Mouse (Mus musculus) liver, adult 2 months (tissue): ENCODE results near the gene Luc7l2. TPM values are rescaled to one million over a fixed set of nuclear protein-coding genes. Genes with fewer than 3 reads are reported as not detected.

Experiments used
- DNase-seq: peaks from one replicate; pipeline ENCODE4 v3.0.0-alpha.2; 2011; ENCODE audit warnings: low read depth, low spot score; ENCODE audit errors: extremely low read depth
- H3K27ac ChIP-seq: fragments of 200-500 bp; replicated peaks from 2 replicates; pipeline ENCODE4 v1.5.1; 2012; ENCODE audit warnings: low read depth, mild to moderate bottlenecking, control low read depth, inconsistent platforms, low read length; ENCODE audit not compliant: insufficient read depth
- H3K27me3 ChIP-seq: fragments of 200-500 bp; 2 replicates; pipeline ENCODE4 v1.6.1; 2012; ENCODE audit warnings: mild to moderate bottlenecking, moderate library complexity, low read length, inconsistent platforms; ENCODE audit not compliant: control insufficient read depth, insufficient read depth
- H3K36me3 ChIP-seq: fragments of 200-500 bp; 2 replicates; pipeline ENCODE4 v1.6.1; 2012; ENCODE audit warnings: low read length, inconsistent platforms; ENCODE audit not compliant: control insufficient read depth, insufficient read depth
- H3K4me1 ChIP-seq: fragments of 200-500 bp; 2 replicates; pipeline ENCODE4 v1.6.1; 2011; ENCODE audit warnings: low read length; ENCODE audit not compliant: control insufficient read depth, insufficient read depth
- H3K4me3 ChIP-seq: fragments of 200-500 bp; 2 replicates; pipeline ENCODE4 v1.5.1; 2011; ENCODE audit warnings: low read depth, mild to moderate bottlenecking, control low read depth, low read length, moderate library complexity; ENCODE audit not compliant: insufficient read depth
- H3K79me2 ChIP-seq: fragments of 200-500 bp; 2 replicates; pipeline ENCODE4 v1.6.1; 2012; ENCODE audit warnings: inconsistent platforms, mild to moderate bottlenecking, low read length, moderate library complexity; ENCODE audit not compliant: control insufficient read depth, insufficient read depth
- H3K9ac ChIP-seq: fragments of 200-500 bp; 2 replicates; pipeline ENCODE4 v1.6.1; 2012; ENCODE audit warnings: low read depth, mild to moderate bottlenecking, control low read depth, inconsistent platforms, low read length
- CTCF ChIP-seq: fragments of 200-500 bp; IDR thresholded peaks from 2 replicates; pipeline ENCODE4 v1.5.1; 2011; ENCODE audit warnings: low read depth, low read length, control low read depth
- POLR2A ChIP-seq: fragments of 200-500 bp; IDR thresholded peaks from 2 replicates; pipeline ENCODE4 v1.6.1; 2011; ENCODE audit warnings: low read length, control low read depth; ENCODE audit not compliant: insufficient read depth; ENCODE audit errors: extremely low read depth
- WGBS: fragments of 180-500 bp; shearing (Covaris S2); methylation state at CpG from one replicate; pipeline ENCODE4 v1.1.7; 2018; 5-methylcytosine and 5-hydroxymethylcytosine counted together
- polyA plus RNA-seq: library from polyadenylated mRNA; depleted of rRNA; stranded (reverse); fragments of >200 nt; gene quantifications from 2 replicates; pipeline ENCODE4 v1.2.3, GENCODE M21; 2012
- total RNA-seq: library from RNA; depleted of rRNA; stranded (reverse); fragments of >200 nt; gene quantifications from 2 replicates; pipeline ENCODE4 v1.2.3, GENCODE M21; 2014

Gene Luc7l2
- total and polyA plus RNA-seq, 2 experiments, result 20.0 to 128 TPM

- TF ChIP-seq POLR2A (no peak), CTCF (no peak)
- H3K79me2 ChIP-seq, result peaks cover 3% of the 10 kb centered on the region; the same call in 1 of the 2 replicates
- peak overlapping the region; percentile 90 for H3K27ac ChIP-seq
- no peaks in the 10 kb centered on the region for H3K27me3 ChIP-seq
- H3K4me3 ChIP-seq, result peak overlapping the region; percentile 68
- WGBS, result 2% methylated on average over 28 of the region's 28 CpGs
- H3K4me1 ChIP-seq, result peaks cover 7% of the 10 kb centered on the region; the same call in 1 of the 2 replicates
- peaks cover 1% of the 10 kb centered on the region; the same call in 1 of the 2 replicates for H3K36me3 ChIP-seq
- peak overlapping the region; percentile 78 for H3K9ac ChIP-seq
- peak; percentile 82 for DNase-seq
Measured at GRCm38 (mm10) chr6:38550250-38551061, 678 bp upstream of the Luc7l2 start.

GRCm38 (mm10) chr6:38551989-38552635 is 978 bp downstream of the Luc7l2 start:
- under 1% methylated on average over 32 of the region's 32 CpGs for WGBS
- H3K36me3 ChIP-seq, result peaks cover 1% of the 10 kb centered on the region; the same call in 1 of the 2 replicates
- peak overlapping the region; percentile 63 for H3K9ac ChIP-seq
- peak overlapping the region; percentile 84 for H3K4me3 ChIP-seq
- no peaks in the 10 kb centered on the region for H3K27me3 ChIP-seq
- DNase-seq, result peak; percentile 90
- peaks cover 8% of the 10 kb centered on the region; the same call in 1 of the 2 replicates for H3K79me2 ChIP-seq
- H3K27ac ChIP-seq, result peak overlapping the region; percentile 49
- TF ChIP-seq CTCF (no peak), POLR2A (0 out of 2 replicates have a peak, but pooled peaks have one; percentile 52)
- H3K4me1 ChIP-seq, result peaks cover 7% of the 10 kb centered on the region; the same call in 1 of the 2 replicates

GRCm38 (mm10) chr6:38552636-38553000 is 1.5 kb downstream of the Luc7l2 start:
- H3K36me3 ChIP-seq, result peaks cover 4% of the 10 kb centered on the region
- H3K4me3 ChIP-seq, result peak overlapping the region; percentile 59; the same call in 1 of the 2 replicates
- DNase-seq, result no peak
- no peaks in the 10 kb centered on the region for H3K27me3 ChIP-seq
- WGBS, result 9% methylated on average over 5 of the region's 5 CpGs
- TF ChIP-seq CTCF, result no peak
- TF ChIP-seq POLR2A, result no peak
- peaks cover 8% of the 10 kb centered on the region; the same call in 1 of the 2 replicates for H3K79me2 ChIP-seq
- H3K9ac ChIP-seq, result no peak overlapping the region
- peaks cover 7% of the 10 kb centered on the region; the same call in 1 of the 2 replicates for H3K4me1 ChIP-seq
- no peak overlapping the region for H3K27ac ChIP-seq

GRCm38 (mm10) chr6:38576096-38576495 is 25.0 kb downstream of the Luc7l2 start:
- Histone ChIP-seq H3K4me3 (no peak overlapping the region), H3K4me1 (no peaks in the 10 kb centered on the region; the same call in 1 of the 2 replicates), H3K36me3 (peaks cover 50% of the 10 kb centered on the region), H3K79me2 (peaks cover 11% of the 10 kb centered on the region; the same call in 1 of the 2 replicates), H3K9ac (no peak overlapping the region), H3K27ac (no peak overlapping the region), H3K27me3 (no peaks in the 10 kb centered on the region)
- WGBS, result 80% methylated on average over 2 of the region's 2 CpGs
- TF ChIP-seq CTCF, result no peak
- no peak for TF ChIP-seq POLR2A
- no peak for DNase-seq

- H3K4me1 ChIP-seq, result no peaks in the 10 kb centered on the region; the same call in 1 of the 2 replicates
- peaks cover 9% of the 10 kb centered on the region; the same call in 1 of the 2 replicates for H3K79me2 ChIP-seq
- no peak for DNase-seq
- H3K36me3 ChIP-seq, result peaks cover 53% of the 10 kb centered on the region
- no peaks in the 10 kb centered on the region for H3K27me3 ChIP-seq
- WGBS, result 96% methylated on average over 3 of the region's 3 CpGs
- H3K9ac ChIP-seq, result no peak overlapping the region
- TF ChIP-seq CTCF (no peak), POLR2A (no peak)
- H3K4me3 ChIP-seq, result no peak overlapping the region
- no peak overlapping the region for H3K27ac ChIP-seq
Measured at GRCm38 (mm10) chr6:38580112-38580857, 29.2 kb downstream of the Luc7l2 start.
